ENCODE assay signal across 12 mouse cellular contexts in genomic region chr10:81300352-81300907, GRCm38 (mm10). TPM values are rescaled to one million over a fixed set of nuclear protein-coding genes. Genes with fewer than 3 reads are reported as not detected.
A peak's percentile ranks its signal among the peaks of the same experiment; 100 is the strongest.
DNase-seq lines count a peak whose midpoint lies in the region; ATAC-seq and TF ChIP-seq lines count a peak whose summit lies in the region.
"Had no signal": no experiment of that assay in that cellular context is flagged by ENCODE, and none has a peak within 500 bp of the region (broad histone marks: within the 10 kb centered on the region; RNA-seq: fewer than 3 reads in every experiment).

No protein-coding gene starts in this region.

- H3K4me2 ChIP-seq in embryonic facial prominence, embryonic 13.5 days, result no peak overlapping the region
- peak overlapping the region; percentile 20; the same call in 1 of the 2 replicates for H3K4me2 ChIP-seq in kidney, embryonic 15.5 days
- H3K4me2 ChIP-seq in forebrain, embryonic 14.5 days (ENCODE audit: low read length), result no peak overlapping the region

- peak overlapping the region; percentile 16; the same call in 1 of the 2 replicates for H3K4me3 ChIP-seq in liver, adult 2 months (ENCODE audit: insufficient read depth, low read depth, low read length)
- no peak overlapping the region for H3K4me3 ChIP-seq in embryonic facial prominence, embryonic 13.5 days
- H3K4me3 ChIP-seq in kidney, embryonic 15.5 days (replicated peaks), result no peak overlapping the region
- no peak overlapping the region for H3K4me3 ChIP-seq in macrophage (ENCODE audit: inconsistent target)
- no peak overlapping the region for H3K4me3 ChIP-seq in forebrain, embryonic 14.5 days (ENCODE audit: low read depth, low read length)

- TF ChIP-seq POLR2A in liver, adult 2 months (IDR thresholded peaks at IDR 0.05; ENCODE audit: extremely low read depth, insufficient read depth, low read length), result no peak

- no peak for TF ChIP-seq CTCF in liver, adult 2 months (IDR thresholded peaks at IDR 0.05; ENCODE audit: low read depth, low read length)

- peaks cover 43% of the 10 kb centered on the region for H3K4me1 ChIP-seq in liver, adult 2 months (ENCODE audit: control insufficient read depth, insufficient read depth, low read length)
- H3K4me1 ChIP-seq in embryonic facial prominence, embryonic 13.5 days, result peaks cover 30% of the 10 kb centered on the region
- H3K4me1 ChIP-seq in kidney, embryonic 15.5 days, result peaks cover 87% of the 10 kb centered on the region
- no peaks in the 10 kb centered on the region; the same call in 1 of the 2 replicates for H3K4me1 ChIP-seq in forebrain, embryonic 14.5 days (ENCODE audit: control insufficient read depth, insufficient read depth, low read length)

- H3K27me3 ChIP-seq in liver, adult 2 months (ENCODE audit: control insufficient read depth, insufficient read depth, low read length), result no peaks in the 10 kb centered on the region
- H3K27me3 ChIP-seq in embryonic facial prominence, embryonic 13.5 days, result no peaks in the 10 kb centered on the region
- no peaks in the 10 kb centered on the region for H3K27me3 ChIP-seq in kidney, embryonic 15.5 days
- no peaks in the 10 kb centered on the region for H3K27me3 ChIP-seq in forebrain, embryonic 14.5 days (replicated peaks; ENCODE audit: control insufficient read depth, insufficient read depth, low read length)

- no peak for ATAC-seq in embryonic facial prominence, embryonic 13.5 days (ENCODE audit: insufficient number of reproducible peaks, insufficient read depth, low FRiP score, low TSS enrichment, low read depth)
- peak; percentile 66 for ATAC-seq in kidney, embryonic 15.5 days (replicated peaks; ENCODE audit: low FRiP score)
- no peak for ATAC-seq in forebrain, embryonic 14.5 days
- ATAC-seq: hindbrain, embryonic 16.5 days had no signal

- H3K36me3 ChIP-seq in liver, adult 2 months (ENCODE audit: control insufficient read depth, insufficient read depth, low read length), result no peaks in the 10 kb centered on the region
- H3K36me3 ChIP-seq in embryonic facial prominence, embryonic 13.5 days, result peaks cover 25% of the 10 kb centered on the region
- 0 out of 2 replicates have a peak, but pooled peaks cover 5% of the 10 kb centered on the region for H3K36me3 ChIP-seq in kidney, embryonic 15.5 days
- peaks cover 4% of the 10 kb centered on the region; the same call in 1 of the 2 replicates for H3K36me3 ChIP-seq in macrophage (ENCODE audit: inconsistent target)
- H3K36me3 ChIP-seq in forebrain, embryonic 14.5 days (ENCODE audit: control insufficient read depth, insufficient read depth, low read length), result peaks cover 2% of the 10 kb centered on the region; the same call in 1 of the 2 replicates

- peak; percentile 87 for DNase-seq in liver, adult 2 months (ENCODE audit: extremely low read depth, low read depth, low spot score)
- no peak for DNase-seq in liver
- DNase-seq in right cerebral cortex, postnatal 36 days (ENCODE audit: low spot score in 2 of 2), result no peak
- no peak for DNase-seq in forebrain, embryonic 14.5 days (ENCODE audit: low spot score)
- DNase-seq: gastrocnemius, postnatal 10 days; lung, adult 18-20 months; thymus, postnatal 4 days had no signal

- peaks cover 70% of the 10 kb centered on the region for H3K79me2 ChIP-seq in liver, adult 2 months (ENCODE audit: control insufficient read depth, insufficient read depth, low read length)
- peaks cover 100% of the 10 kb centered on the region for H3K79me2 ChIP-seq in macrophage (ENCODE audit: inconsistent target)

- 31% methylated on average over 9 of the region's 9 CpGs for WGBS in liver, adult 2 months
- WGBS in embryonic facial prominence, embryonic 13.5 days, result 84% methylated on average over 9 of the region's 9 CpGs
- 70% methylated on average over 9 of the region's 9 CpGs for WGBS in kidney, embryonic 15.5 days
- 94% methylated on average over 8 of the region's 9 CpGs for WGBS in macrophage (ENCODE audit: missing documents)
- 86% methylated on average over 9 of the region's 9 CpGs for WGBS in forebrain, embryonic 14.5 days

- peak overlapping the region; percentile 48 for H3K9ac ChIP-seq in liver, adult 2 months (ENCODE audit: low read depth, low read length)
- H3K9ac ChIP-seq in embryonic facial prominence, embryonic 13.5 days, result 0 out of 2 replicates have a peak overlapping the region, but pooled peaks have one; percentile 16
- H3K9ac ChIP-seq in kidney, embryonic 15.5 days, result no peak overlapping the region
- H3K9ac ChIP-seq in forebrain, embryonic 14.5 days (ENCODE audit: low read length), result no peak overlapping the region

- peak overlapping the region; percentile 87 for H3K27ac ChIP-seq in liver, adult 2 months (replicated peaks; ENCODE audit: insufficient read depth, low read depth, low read length)
- no peak overlapping the region for H3K27ac ChIP-seq in embryonic facial prominence, embryonic 13.5 days
- peak overlapping the region; percentile 86 for H3K27ac ChIP-seq in kidney, embryonic 15.5 days
- H3K27ac ChIP-seq in macrophage, result peak overlapping the region; percentile 99
- H3K27ac ChIP-seq in forebrain, embryonic 14.5 days (ENCODE audit: low read depth, low read length), result no peak overlapping the region

- H3K9me3 ChIP-seq in embryonic facial prominence, embryonic 13.5 days, result no peaks in the 10 kb centered on the region
- no peaks in the 10 kb centered on the region for H3K9me3 ChIP-seq in kidney, embryonic 15.5 days (replicated peaks)
- no peaks in the 10 kb centered on the region for H3K9me3 ChIP-seq in forebrain, embryonic 14.5 days (replicated peaks; ENCODE audit: control insufficient read depth, low read length)

RNA-seq across cellular contexts. Expression of gene Pip5k1c, which starts 7.7 kb away (rescaled TPM):
- 7.4 and 10.0 TPM in 2 replicates for total RNA-seq in liver, adult 2 months (2014; rRNA removed)
- 25.8 and 30.1 TPM in 2 replicates for polyA plus RNA-seq in liver, adult 2 months (2012; rRNA removed)
- 56.0 and 57.6 TPM in 2 replicates for polyA plus RNA-seq in embryonic facial prominence, embryonic 13.5 days (2015; fragmentation: Nextera tagmentation; extraction: Ambion mirVana)
- polyA plus RNA-seq in kidney, embryonic 15.5 days (2015; fragmentation: Nextera tagmentation; extraction: Ambion mirVana), result 51.0 and 61.3 TPM in 2 replicates
- 100 to 1,000 TPM in 24 of 26 experiments, 10 to 100 TPM in 2; 39.6 to 234 (median 132) TPM for total RNA-seq in macrophage (2018; cell fraction: chromatin; rRNA removed)
- 100 to 1,000 TPM in 10 of 26 experiments, 10 to 100 TPM in 16; 63.7 to 115 (median 91.8) TPM for total RNA-seq in macrophage (2018; cell fraction: cytosol; rRNA removed)
- total RNA-seq in macrophage (2018; cell fraction: nucleus; rRNA removed), result 100 to 1,000 TPM in 17 of 26 experiments, 10 to 100 TPM in 9; 68.2 to 171 (median 103) TPM
- 63.2 to 85.8 TPM (median 77.1 TPM) in 3 replicates for polyA plus RNA-seq in macrophage (2018)
- polyA plus RNA-seq in forebrain, embryonic 14.5 days (2014; fragmentation: Nextera tagmentation; extraction: Ambion mirVana), result 76.4 and 114 TPM in 2 replicates

RNA-seq across cellular contexts. Expression of gene Tjp3, which starts 9.0 kb away (rescaled TPM):
- total RNA-seq in liver, adult 2 months (2014; rRNA removed), result 7.6 and 7.7 TPM in 2 replicates
- 24.2 and 32.0 TPM in 2 replicates for polyA plus RNA-seq in liver, adult 2 months (2012; rRNA removed)
- 5.0 and 7.2 TPM in 2 replicates for polyA plus RNA-seq in embryonic facial prominence, embryonic 13.5 days (2015; fragmentation: Nextera tagmentation; extraction: Ambion mirVana)
- 15.9 and 18.1 TPM in 2 replicates for polyA plus RNA-seq in kidney, embryonic 15.5 days (2015; fragmentation: Nextera tagmentation; extraction: Ambion mirVana)
- 10 to 100 TPM in 7 of 26 experiments, 1 to 10 TPM in 18, under 1 TPM in 1; 0.75 to 37.3 (median 7.3) TPM for total RNA-seq in macrophage (2018; cell fraction: chromatin; rRNA removed)
- 1 to 10 TPM; 1.1 to 6.3 (median 2.9) TPM for total RNA-seq in macrophage (2018; cell fraction: cytosol; rRNA removed)
- total RNA-seq in macrophage (2018; cell fraction: nucleus; rRNA removed), result 10 to 100 TPM in 2 of 26 experiments, 1 to 10 TPM in 23, under 1 TPM in 1; 0.63 to 11.8 (median 3.8) TPM
- 1.7 to 4.2 TPM (median 3.3 TPM) in 3 replicates for polyA plus RNA-seq in macrophage (2018)
- 4.8 and 7.0 TPM in 2 replicates for polyA plus RNA-seq in forebrain, embryonic 14.5 days (2014; fragmentation: Nextera tagmentation; extraction: Ambion mirVana)

RNA-seq across cellular contexts. Expression of gene Cactin, which starts 20.5 kb away (rescaled TPM):
- total RNA-seq in liver, adult 2 months (2014; rRNA removed), result 5.0 and 5.7 TPM in 2 replicates
- polyA plus RNA-seq in liver, adult 2 months (2012; rRNA removed), result 12.8 and 14.1 TPM in 2 replicates
- polyA plus RNA-seq in embryonic facial prominence, embryonic 13.5 days (2015; fragmentation: Nextera tagmentation; extraction: Ambion mirVana), result 43.2 and 46.9 TPM in 2 replicates
- 38.8 and 44.2 TPM in 2 replicates for polyA plus RNA-seq in kidney, embryonic 15.5 days (2015; fragmentation: Nextera tagmentation; extraction: Ambion mirVana)
- total RNA-seq in macrophage (2018; cell fraction: chromatin; rRNA removed), result 10 to 100 TPM in 25 of 26 experiments, 1 to 10 TPM in 1; 9.3 to 34.2 (median 20.3) TPM
- 10 to 100 TPM; 10.7 to 19.0 (median 16.9) TPM for total RNA-seq in macrophage (2018; cell fraction: cytosol; rRNA removed)
- 10 to 100 TPM; 10.9 to 30.3 (median 17.6) TPM for total RNA-seq in macrophage (2018; cell fraction: nucleus; rRNA removed)
- 14.4 to 21.3 TPM (median 15.1 TPM) in 3 replicates for polyA plus RNA-seq in macrophage (2018)
- polyA plus RNA-seq in forebrain, embryonic 14.5 days (2014; fragmentation: Nextera tagmentation; extraction: Ambion mirVana), result 16.8 and 22.2 TPM in 2 replicates

RNA-seq across cellular contexts. Expression of gene Tbxa2r, which starts 28.1 kb away (rescaled TPM):
- total RNA-seq in liver, adult 2 months (2014; rRNA removed), result 0.37 and 0.81 TPM in 2 replicates
- 3.8 and 4.0 TPM in 2 replicates for polyA plus RNA-seq in liver, adult 2 months (2012; rRNA removed)
- 7.1 and 7.3 TPM in 2 replicates for polyA plus RNA-seq in embryonic facial prominence, embryonic 13.5 days (2015; fragmentation: Nextera tagmentation; extraction: Ambion mirVana)
- polyA plus RNA-seq in kidney, embryonic 15.5 days (2015; fragmentation: Nextera tagmentation; extraction: Ambion mirVana), result 14.4 and 18.3 TPM in 2 replicates
- total RNA-seq in macrophage (2018; cell fraction: chromatin; rRNA removed), result 1 to 10 TPM in 1 of 26 experiments, not detected in 25; 1.1 TPM
- total RNA-seq in macrophage (2018; cell fraction: cytosol; rRNA removed), result under 1 TPM in 4 of 26 experiments, not detected in 22; 0.05 to 0.13 (median 0.11) TPM
- under 1 TPM in 1 of 26 experiments, not detected in 25; 0.49 TPM for total RNA-seq in macrophage (2018; cell fraction: nucleus; rRNA removed)
- not detected in 3 replicates for polyA plus RNA-seq in macrophage (2018)
- 2.9 and 4.1 TPM in 2 replicates for polyA plus RNA-seq in forebrain, embryonic 14.5 days (2014; fragmentation: Nextera tagmentation; extraction: Ambion mirVana)
- total RNA-seq: MEL had no signal

RNA-seq across cellular contexts. Expression of gene Apba3, which starts 33.7 kb away (rescaled TPM):
- 30.5 and 44.1 TPM in 2 replicates for total RNA-seq in liver, adult 2 months (2014; rRNA removed)
- 132 and 143 TPM in 2 replicates for polyA plus RNA-seq in liver, adult 2 months (2012; rRNA removed)
- polyA plus RNA-seq in embryonic facial prominence, embryonic 13.5 days (2015; fragmentation: Nextera tagmentation; extraction: Ambion mirVana), result 61.9 and 67.9 TPM in 2 replicates
- polyA plus RNA-seq in kidney, embryonic 15.5 days (2015; fragmentation: Nextera tagmentation; extraction: Ambion mirVana), result 59.7 and 63.4 TPM in 2 replicates
- 10 to 100 TPM; 10.4 to 52.3 (median 28.9) TPM for total RNA-seq in macrophage (2018; cell fraction: chromatin; rRNA removed)
- total RNA-seq in macrophage (2018; cell fraction: cytosol; rRNA removed), result 10 to 100 TPM; 16.1 to 31.6 (median 19.8) TPM
- total RNA-seq in macrophage (2018; cell fraction: nucleus; rRNA removed), result 10 to 100 TPM in 24 of 26 experiments, 1 to 10 TPM in 2; 7.3 to 38.0 (median 21.2) TPM
- 9.8 to 31.4 TPM (median 19.8 TPM) in 3 replicates for polyA plus RNA-seq in macrophage (2018)
- polyA plus RNA-seq in forebrain, embryonic 14.5 days (2014; fragmentation: Nextera tagmentation; extraction: Ambion mirVana), result 30.5 and 36.8 TPM in 2 replicates

Comparison
In these comparisons a context has a peak if more than half of its experiments do, and no peak if none do; other contexts are left out.
1. H3K27ac ChIP-seq: peak in liver, adult 2 months (single experiment), kidney, embryonic 15.5 days (single experiment) and macrophage (single experiment); none in embryonic facial prominence, embryonic 13.5 days (single experiment) and forebrain, embryonic 14.5 days (single experiment).
2. H3K9ac ChIP-seq: peak in liver, adult 2 months (single experiment) and embryonic facial prominence, embryonic 13.5 days (single experiment); none in kidney, embryonic 15.5 days (single experiment) and forebrain, embryonic 14.5 days (single experiment).